Mouse (Mus musculus): ENCODE measurements around the gene Fcgr2b. TPM values are rescaled to one million over a fixed set of nuclear protein-coding genes. Genes with fewer than 3 reads are reported as not detected.
A peak's percentile ranks its signal among the peaks of the same experiment; 100 is the strongest.

The Fcgr2b gene
- total and polyA plus RNA-seq, 3 experiments, result 4.7 to 8.2 TPM; not detected in 1

DNA sequence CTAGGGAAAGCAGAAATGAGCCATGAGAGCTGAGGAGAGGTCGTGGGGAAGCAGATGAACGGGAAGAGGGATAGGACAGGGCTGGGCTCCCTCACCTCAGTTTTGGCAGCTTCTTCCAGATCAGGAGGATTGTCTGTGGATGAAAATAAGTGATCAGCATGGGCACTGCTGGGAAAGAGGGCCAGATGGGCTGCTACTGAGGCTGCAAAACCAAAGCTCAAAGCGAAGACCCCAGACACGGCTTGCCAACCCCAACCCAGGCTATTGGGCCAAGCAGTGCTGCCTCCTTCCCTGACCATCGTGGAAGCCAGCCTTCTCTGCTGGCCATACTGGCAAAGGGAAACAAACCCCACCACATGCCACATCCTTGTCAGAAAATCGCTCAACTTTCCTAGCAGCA lies 15.2 kb downstream of the Fcgr2b start:
- Histone ChIP-seq H3K4me1 (ENCODE audit: control insufficient read depth in 1 of 2, insufficient read depth in 2 of 2, low read length in 2 of 2) (peaks cover 32 to 35% of the 10 kb centered on the region in 2 experiments), H3K27me3 (ENCODE audit: control insufficient read depth in 1 of 2, insufficient read depth in 2 of 2, low read length in 2 of 2) (no peaks in the 10 kb centered on the region), H3K9ac (ENCODE audit: control insufficient read depth, low read depth, low read length, poor library complexity, severe bottlenecking) (no peak overlapping the region), H3K4me3 (ENCODE audit: control insufficient read depth in 1 of 2, insufficient read depth in 1 of 2, low read depth in 2 of 2, low read length in 2 of 2) (no peak overlapping the region), H3K27ac (ENCODE audit: control insufficient read depth, low read depth, low read length) (no peak overlapping the region), H3K79me2 (ENCODE audit: control insufficient read depth, insufficient read depth, low read length, poor library complexity) (no peaks in the 10 kb centered on the region), H3K9me3 (replicated peaks; ENCODE audit: insufficient read depth, low read length) (no peaks in the 10 kb centered on the region), H3K36me3 (ENCODE audit: control insufficient read depth in 1 of 2, insufficient read depth in 2 of 2, low read length in 2 of 2) (peaks cover 0 to 46% of the 10 kb centered on the region in 2 experiments; a peak in 2 of 4 replicates)
- no peak for DNase-seq (ENCODE audit: low read depth, low spot score)
- no peak for TF ChIP-seq MEF2A (IDR thresholded peaks at IDR 0.05; ENCODE audit: extremely low read depth, insufficient replicate concordance, low read depth, low read length, poor library complexity, severe bottlenecking)
- TF ChIP-seq CHD2 (IDR thresholded peaks at IDR 0.05; ENCODE audit: low read length), result no peak
- TF ChIP-seq UBTF (IDR thresholded peaks at IDR 0.05; ENCODE audit: borderline replicate concordance, insufficient read depth, low read depth, low read length), result no peak
- no peak for TF ChIP-seq USF2 (IDR thresholded peaks at IDR 0.05; ENCODE audit: borderline replicate concordance in 1 of 2, insufficient read depth in 1 of 2, low read depth in 1 of 2, low read length in 2 of 2)
- no peak for TF ChIP-seq GATA1 (IDR thresholded peaks at IDR 0.05; ENCODE audit: low read depth, low read length)
- no peak for TF ChIP-seq JUND (IDR thresholded peaks at IDR 0.05; ENCODE audit: low read depth, low read length)
- TF ChIP-seq EP300 (IDR thresholded peaks at IDR 0.05; ENCODE audit: low read depth in 1 of 2, low read length in 2 of 2), result no peak
- TF ChIP-seq BHLHE40 (IDR thresholded peaks at IDR 0.05; ENCODE audit: borderline replicate concordance, low read depth, low read length), result no peak
- TF ChIP-seq TAL1 (IDR thresholded peaks at IDR 0.05; ENCODE audit: low read length), result no peak
- TF ChIP-seq TCF12 (IDR thresholded peaks at IDR 0.05; ENCODE audit: low read depth, low read length), result no peak
- TF ChIP-seq MAFK (IDR thresholded peaks at IDR 0.05; ENCODE audit: borderline replicate concordance, low read depth, low read length), result no peak
- TF ChIP-seq ZKSCAN1 (IDR thresholded peaks at IDR 0.05; ENCODE audit: low read depth, low read length), result no peak
- TF ChIP-seq E2F4 (IDR thresholded peaks at IDR 0.05; ENCODE audit: borderline replicate concordance, low read depth, low read length), result no peak
- no peak for TF ChIP-seq MXI1 (IDR thresholded peaks at IDR 0.05; ENCODE audit: low read depth, low read length)
- TF ChIP-seq ZC3H11A (IDR thresholded peaks at IDR 0.05; ENCODE audit: low read depth, low read length), result no peak
- TF ChIP-seq MAX (IDR thresholded peaks at IDR 0.05; ENCODE audit: low read length), result no peak
- no peak for TF ChIP-seq MAZ (IDR thresholded peaks at IDR 0.05; ENCODE audit: low read depth, low read length)
- TF ChIP-seq POLR2A (IDR thresholded peaks at IDR 0.05; ENCODE audit: control insufficient read depth in 1 of 2, insufficient read depth in 1 of 2, low read depth in 1 of 2, low read length in 2 of 2, poor library complexity in 1 of 2), result no peak

DNA sequence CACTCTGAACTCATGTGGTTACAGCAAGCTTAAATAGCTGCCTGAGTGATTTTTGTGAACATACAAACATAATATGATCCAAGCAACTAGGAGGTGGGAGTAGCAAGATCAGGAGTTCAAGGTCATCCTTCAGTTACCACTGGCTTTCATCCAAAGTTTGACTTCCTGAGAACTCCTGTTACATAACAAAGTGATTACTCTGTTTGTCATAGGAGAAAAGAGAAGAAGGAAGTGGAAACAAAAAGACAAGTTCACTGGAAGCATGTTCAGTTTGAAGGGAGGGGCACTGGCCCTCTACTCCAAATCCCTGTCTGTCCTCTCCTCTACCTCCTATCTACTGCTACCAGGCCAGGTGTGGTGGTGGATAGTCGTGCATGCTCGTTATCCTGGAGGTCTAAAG lies 16.6 kb downstream of the Fcgr2b start:
- H3K27ac ChIP-seq (ENCODE audit: control insufficient read depth, low read depth, low read length), result peak overlapping the region; percentile 51; the same call in 1 of the 2 replicates
- H3K9ac ChIP-seq (ENCODE audit: control insufficient read depth, low read depth, low read length, poor library complexity, severe bottlenecking), result no peak overlapping the region
- H3K4me3 ChIP-seq (ENCODE audit: control insufficient read depth in 1 of 2, insufficient read depth in 1 of 2, low read depth in 2 of 2, low read length in 2 of 2), result no peak overlapping the region
- peaks cover 0 to 46% of the 10 kb centered on the region in 2 experiments; a peak in 2 of 4 replicates for H3K36me3 ChIP-seq (ENCODE audit: control insufficient read depth in 1 of 2, insufficient read depth in 2 of 2, low read length in 2 of 2)
- peaks cover 32 to 35% of the 10 kb centered on the region in 2 experiments for H3K4me1 ChIP-seq (ENCODE audit: control insufficient read depth in 1 of 2, insufficient read depth in 2 of 2, low read length in 2 of 2)
- DNase-seq (ENCODE audit: low read depth, low spot score), result peak; percentile 62
- H3K27me3 ChIP-seq (ENCODE audit: control insufficient read depth in 1 of 2, insufficient read depth in 2 of 2, low read length in 2 of 2), result no peaks in the 10 kb centered on the region
- no peaks in the 10 kb centered on the region for H3K9me3 ChIP-seq (replicated peaks; ENCODE audit: insufficient read depth, low read length)
- H3K79me2 ChIP-seq (ENCODE audit: control insufficient read depth, insufficient read depth, low read length, poor library complexity), result no peaks in the 10 kb centered on the region
- TF ChIP-seq CHD2 (IDR thresholded peaks at IDR 0.05; ENCODE audit: low read length) (no peak), RCOR1 (IDR thresholded peaks at IDR 0.05; ENCODE audit: low read depth, low read length) (no peak), MEF2A (IDR thresholded peaks at IDR 0.05; ENCODE audit: extremely low read depth, insufficient replicate concordance, low read depth, low read length, poor library complexity, severe bottlenecking) (no peak), TCF12 (IDR thresholded peaks at IDR 0.05; ENCODE audit: low read depth, low read length) (peak; percentile 15; the same call in 1 of the 2 replicates), CTCF (IDR thresholded peaks at IDR 0.05 in 2 of 3, conservative IDR thresholded peaks at IDR 0.05 in 1 of 3; ENCODE audit: control insufficient read depth in 1 of 3, insufficient read depth in 1 of 3, low read depth in 2 of 3, low read length in 3 of 3, poor library complexity in 1 of 3, severe bottlenecking in 1 of 3) (no peak), USF2 (IDR thresholded peaks at IDR 0.05; ENCODE audit: borderline replicate concordance in 1 of 2, insufficient read depth in 1 of 2, low read depth in 1 of 2, low read length in 2 of 2) (no peak), ELF1 (IDR thresholded peaks at IDR 0.05; ENCODE audit: low read depth, low read length) (no peak), ZKSCAN1 (IDR thresholded peaks at IDR 0.05; ENCODE audit: low read depth, low read length) (no peak), CHD1 (IDR thresholded peaks at IDR 0.05; ENCODE audit: low read depth, low read length) (no peak), UBTF (IDR thresholded peaks at IDR 0.05; ENCODE audit: borderline replicate concordance, insufficient read depth, low read depth, low read length) (no peak), NRF1 (IDR thresholded peaks at IDR 0.05; ENCODE audit: insufficient read depth, low read depth, low read length, poor library complexity, severe bottlenecking) (no peak), TAL1 (IDR thresholded peaks at IDR 0.05; ENCODE audit: low read length) (peak; percentile 33; the same call in 1 of the 2 replicates), SIN3A (IDR thresholded peaks at IDR 0.05; ENCODE audit: low read length) (no peak; the same call in 1 of the 2 replicates), MYC (IDR thresholded peaks at IDR 0.05; ENCODE audit: low read depth, low read length) (0 out of 2 replicates have a peak, but pooled peaks have one; percentile 38), MYB (IDR thresholded peaks at IDR 0.05; ENCODE audit: low read depth, low read length) (no peak), MAX (IDR thresholded peaks at IDR 0.05; ENCODE audit: low read length) (no peak), GATA1 (IDR thresholded peaks at IDR 0.05; ENCODE audit: low read depth, low read length) (no peak), KAT2A (conservative IDR thresholded peaks at IDR 0.05; ENCODE audit: low read depth, low read length) (no peak), MAFK (IDR thresholded peaks at IDR 0.05; ENCODE audit: borderline replicate concordance, low read depth, low read length) (no peak), RAD21 (IDR thresholded peaks at IDR 0.05; ENCODE audit: low read depth, low read length) (no peak), EP300 (IDR thresholded peaks at IDR 0.05; ENCODE audit: low read depth in 1 of 2, low read length in 2 of 2) (peak in 1 of 2 experiments; percentile 40; a peak in 1 of 4 replicates)

All from MEL (cell line).